Mouse (Mus musculus): ENCODE results near the gene Ttc28.
A peak's percentile ranks its signal among the peaks of the same experiment; 100 is the strongest.

Gene Ttc28

GRCm38 (mm10) chr5:111274948-111275347, 395.3 kb downstream of the Ttc28 start:
- no peak for DNase-seq (ENCODE audit: low read depth, low spot score)

GRCm38 (mm10) chr5:111284420-111285175, 405.0 kb downstream of the Ttc28 start:
- no peak for DNase-seq (ENCODE audit: low read depth, low spot score)

DNA sequence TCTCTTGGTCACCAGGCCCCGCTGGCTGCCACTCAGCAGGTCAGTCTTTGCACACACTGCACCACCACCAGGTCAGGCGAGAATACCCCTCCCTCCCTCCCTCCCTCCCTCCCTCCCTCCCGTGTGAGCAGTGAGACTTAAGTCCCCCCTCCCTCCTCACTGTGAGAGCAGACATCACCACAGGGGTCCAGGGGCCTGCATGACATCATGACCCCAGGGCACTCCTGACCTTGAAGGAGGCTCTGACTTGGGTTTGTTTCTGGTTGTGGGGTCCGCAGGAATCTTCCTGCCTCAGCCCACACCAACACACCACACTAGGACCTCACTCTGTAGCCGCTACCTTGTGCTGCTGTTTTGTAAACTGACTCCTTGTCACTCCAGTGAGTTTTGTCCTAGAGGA, 408.0 kb downstream of the Ttc28 start:
- no peak for DNase-seq (ENCODE audit: low read depth, low spot score)

DNA sequence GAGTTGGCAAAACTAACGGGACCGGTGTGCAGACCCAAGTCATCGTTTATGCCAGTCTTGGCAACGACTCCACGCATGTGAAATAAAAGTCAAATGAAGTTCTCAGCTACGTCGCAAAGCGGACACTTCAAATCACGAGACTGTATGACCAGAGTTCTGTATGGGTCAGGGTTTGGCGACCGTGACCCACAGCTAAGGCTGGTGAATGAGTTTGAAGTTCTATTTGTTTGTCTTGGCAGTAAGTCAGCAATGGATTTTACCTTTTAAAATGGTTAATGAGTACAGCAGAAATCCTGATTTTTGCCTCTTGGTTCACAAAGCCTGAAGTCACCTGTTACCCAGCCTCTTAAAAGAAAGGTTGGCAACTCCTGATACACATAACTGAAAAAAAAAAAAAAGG, 408.9 kb downstream of the Ttc28 start:
- no peak for DNase-seq (ENCODE audit: low read depth, low spot score)

DNA sequence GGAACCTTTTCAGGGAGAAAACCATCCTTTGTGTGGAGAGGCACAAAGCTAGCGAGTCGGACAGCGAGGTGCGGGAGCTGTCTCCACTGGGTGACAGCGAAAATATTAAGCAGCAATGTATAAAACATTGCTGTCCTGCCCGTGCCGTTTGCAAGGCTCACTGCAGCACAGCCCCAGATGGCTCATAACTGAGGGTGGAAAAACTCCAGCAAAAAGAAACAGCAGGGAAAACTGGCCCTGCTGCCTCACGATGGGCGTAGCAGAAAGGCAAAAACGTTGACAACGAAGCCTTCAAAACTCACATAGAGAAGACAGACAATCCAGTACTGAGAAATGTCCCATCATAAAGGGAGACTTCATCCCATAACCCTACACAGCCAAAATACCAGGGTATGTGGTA, 410.5 kb downstream of the Ttc28 start:
- DNase-seq (ENCODE audit: low read depth, low spot score), result no peak

DNA sequence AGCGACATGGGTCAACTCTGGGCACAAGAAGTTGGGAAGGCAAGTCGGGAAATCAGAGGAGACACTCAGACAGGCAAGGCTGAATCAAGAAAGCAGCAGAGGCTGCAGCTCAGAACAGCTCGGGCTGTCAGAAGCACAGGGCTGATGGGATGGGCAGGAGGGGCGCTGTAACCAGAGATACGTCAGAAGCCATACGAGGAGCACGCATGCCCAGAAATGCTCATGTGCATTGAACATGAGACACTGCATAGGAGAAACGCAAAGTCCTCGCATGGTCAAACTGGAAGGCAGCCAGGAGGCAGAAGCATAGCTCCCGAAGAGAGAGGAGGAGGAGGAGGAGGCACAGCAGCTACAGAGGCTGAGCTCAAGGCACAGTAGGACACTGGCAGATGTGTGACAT, 412.0 kb downstream of the Ttc28 start:
- DNase-seq (ENCODE audit: low read depth, low spot score), result peak; percentile 90

- DNase-seq (ENCODE audit: low read depth, low spot score), result no peak
Measured at GRCm38 (mm10) chr5:111297801-111298200, 418.2 kb downstream of the Ttc28 start.

DNA sequence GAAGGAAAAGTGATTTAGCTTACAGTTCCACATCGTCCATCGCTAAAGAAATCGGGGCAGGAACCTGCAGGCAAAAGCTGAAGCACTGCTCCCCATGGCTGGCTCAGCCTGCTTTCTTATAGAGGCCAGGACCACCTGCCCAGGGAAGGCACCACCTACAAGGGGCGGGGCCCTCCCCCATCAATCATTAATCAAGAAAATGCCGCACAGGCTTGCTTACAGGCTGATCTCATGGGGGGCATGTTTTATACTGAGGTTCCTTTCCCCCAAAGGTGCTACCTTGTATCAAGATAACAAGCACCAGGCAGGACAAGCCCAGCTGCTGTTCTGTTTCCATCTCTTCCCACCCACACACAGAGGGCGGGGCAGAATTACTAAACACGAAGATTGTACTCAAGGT, 419.1 kb downstream of the Ttc28 start:
- no peak for DNase-seq (ENCODE audit: low read depth, low spot score)

DNA sequence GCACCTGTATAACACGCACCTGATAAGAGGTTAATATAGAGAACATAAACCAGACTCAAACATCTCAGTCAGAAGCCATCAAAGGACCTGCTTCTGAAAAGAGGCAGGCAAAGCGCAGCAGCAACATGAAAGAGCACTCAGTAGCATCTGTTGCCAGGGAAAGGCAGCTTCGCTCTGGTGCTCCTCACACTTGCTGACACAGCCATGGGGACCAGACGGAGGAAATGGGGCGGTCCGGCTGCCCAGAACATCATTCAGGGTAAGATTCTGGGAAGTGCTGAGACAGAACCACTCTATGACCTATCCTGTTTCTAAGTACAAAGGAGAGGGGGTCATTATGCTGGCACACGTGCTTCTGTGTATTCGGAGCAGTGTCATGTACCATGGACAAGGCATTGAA, 421.2 kb downstream of the Ttc28 start:
- no peak for DNase-seq (ENCODE audit: low read depth, low spot score)

- DNase-seq (ENCODE audit: low read depth, low spot score), result no peak
Measured at GRCm38 (mm10) chr5:111301736-111302135, 422.1 kb downstream of the Ttc28 start.

DNA sequence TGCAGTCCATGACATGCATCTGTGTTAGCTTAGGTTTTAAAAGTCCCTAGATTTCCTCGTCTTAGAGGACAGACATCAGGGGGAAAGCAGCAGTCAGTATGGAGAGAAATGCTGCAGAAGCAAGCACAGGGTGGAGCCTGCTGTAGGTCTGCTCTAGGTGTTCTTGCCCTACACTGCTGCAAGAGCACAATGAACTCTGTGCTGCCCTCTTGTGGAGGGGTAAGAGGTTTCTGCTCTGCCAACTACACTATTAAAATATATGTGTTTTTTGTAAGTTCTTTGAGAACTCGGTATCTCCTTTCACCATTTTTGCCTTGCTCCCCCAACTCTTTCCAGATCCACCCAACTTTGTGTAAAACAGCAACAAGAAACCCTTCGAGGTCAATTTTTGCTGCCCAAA, 425.1 kb downstream of the Ttc28 start:
- DNase-seq (ENCODE audit: low read depth, low spot score), result no peak

DNA sequence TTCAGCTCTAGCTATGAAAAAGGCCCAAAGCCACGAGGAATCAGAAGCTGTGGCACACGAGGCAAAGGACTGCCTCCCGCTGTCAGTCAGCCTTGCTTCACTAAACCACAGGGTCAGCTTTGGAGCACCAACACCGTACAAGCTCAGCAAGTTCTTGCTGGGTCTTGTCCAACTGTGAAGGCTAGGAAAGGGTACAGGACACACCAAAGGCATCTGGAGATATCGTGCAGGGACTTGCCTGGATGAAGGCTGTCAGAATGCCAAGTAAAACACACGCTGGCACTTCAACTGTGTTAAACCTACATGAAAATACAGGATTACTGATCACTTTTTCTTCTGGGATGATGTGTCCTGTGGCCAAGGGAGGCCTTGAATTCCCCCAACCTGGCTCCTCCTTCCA, 430.6 kb downstream of the Ttc28 start:
- DNase-seq (ENCODE audit: low read depth, low spot score), result no peak

- DNase-seq (ENCODE audit: low read depth, low spot score), result no peak
Measured at GRCm38 (mm10) chr5:111313833-111314232, 434.2 kb downstream of the Ttc28 start.

DNA sequence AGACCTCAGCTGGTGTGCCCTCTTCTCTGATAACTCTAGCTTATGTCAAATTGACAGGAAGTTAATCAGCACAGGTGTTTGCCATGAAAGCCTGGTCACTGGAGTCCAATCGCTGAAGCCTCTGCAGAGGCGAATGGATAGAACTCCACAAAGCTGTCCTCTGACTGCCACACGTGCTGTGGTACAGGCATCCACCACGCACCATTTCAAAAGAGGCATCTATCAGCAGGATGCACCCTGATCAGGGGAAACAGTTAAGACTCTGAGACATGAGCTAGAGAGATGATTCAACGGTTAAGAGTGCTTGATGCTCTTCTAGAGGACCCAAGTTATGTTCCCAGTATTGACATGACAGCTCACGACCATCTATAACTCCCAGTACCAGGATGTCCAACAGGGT, 435.5 kb downstream of the Ttc28 start:
- no peak for DNase-seq (ENCODE audit: low read depth, low spot score)

DNA sequence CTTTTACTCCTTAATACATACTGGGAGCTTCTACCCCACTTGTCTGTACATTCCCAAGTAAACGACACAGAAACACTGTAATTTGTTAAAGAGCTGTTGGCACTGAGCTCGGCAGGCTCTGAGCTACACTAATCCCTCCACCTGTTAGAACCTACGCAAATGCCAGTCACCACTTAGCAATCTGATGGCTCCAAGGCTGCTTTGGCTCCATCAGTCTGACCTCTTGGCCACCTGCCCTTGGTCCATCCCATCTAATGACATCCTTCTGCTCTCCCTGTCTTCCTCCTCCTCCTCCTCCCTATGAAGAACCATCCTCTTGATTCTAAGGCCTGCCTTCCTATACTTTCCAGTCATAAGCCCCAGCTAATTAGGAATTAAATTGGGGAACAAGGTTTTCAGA, 437.9 kb downstream of the Ttc28 start:
- no peak for DNase-seq (ENCODE audit: low read depth, low spot score)

- DNase-seq (ENCODE audit: low read depth, low spot score), result no peak
Measured at GRCm38 (mm10) chr5:111318946-111319345, 439.3 kb downstream of the Ttc28 start.

- DNase-seq (ENCODE audit: low read depth, low spot score), result no peak
Measured at GRCm38 (mm10) chr5:111325813-111326212, 446.2 kb downstream of the Ttc28 start.

- no peak for DNase-seq (ENCODE audit: low read depth, low spot score)
Measured at GRCm38 (mm10) chr5:111327420-111327819, 447.8 kb downstream of the Ttc28 start.

GRCm38 (mm10) chr5:111329782-111330416, 450.3 kb downstream of the Ttc28 start:
- no peak for DNase-seq (ENCODE audit: low read depth, low spot score)

DNA sequence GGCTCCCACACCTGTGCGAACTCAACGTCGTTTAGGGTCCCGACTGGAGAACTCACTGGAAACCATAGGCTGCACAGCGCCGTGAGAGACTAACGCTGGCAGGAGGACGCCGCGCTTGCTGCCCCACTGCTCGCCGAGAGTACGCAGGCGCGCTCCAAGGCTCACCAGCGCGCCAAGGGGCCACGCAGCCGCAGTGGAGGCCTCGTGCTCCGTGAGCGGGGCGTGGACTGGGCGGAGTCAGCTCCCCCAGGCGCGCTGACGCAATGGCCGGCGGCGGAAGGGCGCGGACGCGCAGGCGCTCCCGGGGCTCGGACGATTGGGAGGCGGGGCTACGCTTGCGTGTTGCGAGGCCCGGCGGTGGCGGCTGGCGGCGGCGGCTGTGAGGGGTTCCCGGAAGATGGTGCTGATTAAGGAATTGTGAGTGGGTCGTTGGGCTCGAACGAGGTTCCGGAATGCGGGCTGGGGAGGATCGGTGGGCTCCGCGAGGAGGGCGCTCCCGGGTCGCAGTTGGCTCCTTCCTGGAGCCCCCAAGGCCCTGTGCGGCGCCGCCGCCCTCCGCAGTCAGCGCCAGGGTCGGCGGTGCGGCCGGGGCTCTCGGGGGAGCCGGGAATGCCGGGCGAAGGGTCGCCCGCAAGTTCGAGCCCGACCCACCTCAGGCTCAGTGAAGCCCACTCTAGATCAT, 451.0 kb downstream of the Ttc28 start, which contains the start of gene Pitpnb:
Pitpnb (plus strand) TSS at position 347 of the 682 bp plus-strand sequence.
- DNase-seq (ENCODE audit: low read depth, low spot score), result peak; percentile 88

DNA sequence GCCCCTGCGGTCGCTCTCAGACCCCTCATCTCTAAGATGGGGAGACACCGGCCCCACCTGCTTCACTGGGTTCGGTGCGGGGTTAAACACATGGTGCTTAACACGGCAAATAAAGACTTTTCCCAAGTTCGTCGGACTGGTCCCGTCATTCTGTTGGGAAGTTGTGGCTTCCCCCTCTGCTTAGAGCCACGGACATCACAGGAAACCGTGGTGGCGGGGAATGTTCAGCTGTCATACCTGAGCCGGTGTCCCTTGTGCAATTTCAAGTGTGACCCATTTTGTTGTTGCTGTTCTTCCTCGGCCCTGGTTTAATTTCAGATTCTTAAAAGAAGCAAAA, 451.5 kb downstream of the Ttc28 start:
- no peak for DNase-seq (ENCODE audit: low read depth, low spot score)

GRCm38 (mm10) chr5:111335939-111336691, 456.5 kb downstream of the Ttc28 start:
- DNase-seq (ENCODE audit: low read depth, low spot score), result no peak
